14 mouse cellular contexts compared by ENCODE assay signal in the genomic region with DNA sequence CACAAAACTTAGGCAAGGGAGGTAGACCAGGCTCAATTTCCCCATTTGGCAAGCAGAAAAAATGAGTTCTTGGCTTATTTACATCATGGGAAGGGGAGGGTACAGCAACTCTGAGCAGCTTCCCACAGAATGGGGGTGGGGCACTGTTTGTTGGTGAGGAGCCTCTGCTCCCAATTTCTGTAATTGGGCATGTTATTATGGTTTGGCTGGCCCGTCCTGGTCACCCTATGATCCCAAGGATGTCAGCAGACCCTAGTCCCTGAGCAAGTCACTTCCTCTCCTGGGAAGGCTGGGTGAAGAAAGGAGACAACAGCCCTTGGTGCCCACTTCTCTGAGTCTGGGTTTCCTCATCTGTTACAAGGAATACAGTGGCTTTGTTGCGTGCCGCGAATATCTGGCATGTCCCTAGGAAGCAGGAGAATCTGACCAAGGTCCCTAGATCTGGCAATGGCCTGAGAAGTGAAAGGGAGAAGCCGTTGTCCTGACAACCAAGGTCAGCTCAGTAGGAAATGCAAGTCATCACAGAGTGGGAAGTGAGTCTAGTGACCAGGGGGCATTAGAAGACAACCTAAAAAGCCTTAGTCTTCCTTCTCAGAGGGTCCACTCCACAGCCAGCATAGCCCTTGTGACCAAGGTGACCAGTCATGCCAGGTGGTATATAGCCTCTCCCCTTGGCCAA. TPM values are rescaled to one million over a fixed set of nuclear protein-coding genes. Genes with fewer than 3 reads are reported as not detected.
A peak's percentile ranks its signal among the peaks of the same experiment; 100 is the strongest.
DNase-seq lines count a peak whose midpoint lies in the region; ATAC-seq and TF ChIP-seq lines count a peak whose summit lies in the region.
"Had no signal": no experiment of that assay in that cellular context is flagged by ENCODE, and none has a peak within 500 bp of the region (broad histone marks: within the 10 kb centered on the region; RNA-seq: fewer than 3 reads in every experiment).

No protein-coding gene starts in this region.

- H3K4me1 ChIP-seq in kidney, embryonic 16.5 days (ENCODE audit: insufficient read depth, low read length): peaks cover 35% of the 10 kb centered on the region
- H3K4me1 ChIP-seq in kidney, embryonic 14.5 days (ENCODE audit: control insufficient read depth, insufficient read depth, low read length): peaks cover 22% of the 10 kb centered on the region; the same call in 1 of the 2 replicates
- peaks cover 80% of the 10 kb centered on the region for H3K4me1 ChIP-seq in liver, postnatal 0 days (ENCODE audit: insufficient read depth)
- H3K4me1 ChIP-seq in hindbrain, embryonic 13.5 days (replicated peaks): peaks cover 22% of the 10 kb centered on the region

- H3K36me3 ChIP-seq in kidney, embryonic 16.5 days (ENCODE audit: insufficient read depth, low read length): no peaks in the 10 kb centered on the region
- no peaks in the 10 kb centered on the region for H3K36me3 ChIP-seq in kidney, embryonic 14.5 days (ENCODE audit: control insufficient read depth, insufficient read depth, low read length)
- no peaks in the 10 kb centered on the region for H3K36me3 ChIP-seq in liver, postnatal 0 days (replicated peaks; ENCODE audit: insufficient read depth, low read length)
- no peaks in the 10 kb centered on the region for H3K36me3 ChIP-seq in hindbrain, embryonic 13.5 days
- H3K36me3 ChIP-seq: heart, embryonic 12.5 days; midbrain, embryonic 10.5 days had no signal

- no peaks in the 10 kb centered on the region for H3K9me3 ChIP-seq in kidney, embryonic 16.5 days (ENCODE audit: low read length)
- no peaks in the 10 kb centered on the region for H3K9me3 ChIP-seq in kidney, embryonic 14.5 days (ENCODE audit: control insufficient read depth, low read length)
- no peaks in the 10 kb centered on the region for H3K9me3 ChIP-seq in liver, postnatal 0 days (ENCODE audit: low read length)
- no peaks in the 10 kb centered on the region for H3K9me3 ChIP-seq in hindbrain, embryonic 13.5 days

- no peak for TF ChIP-seq CTCF in liver, postnatal 0 days (IDR thresholded peaks at IDR 0.05; ENCODE audit: low read depth)

- no peaks in the 10 kb centered on the region for H3K27me3 ChIP-seq in kidney, embryonic 16.5 days (ENCODE audit: insufficient read depth, low read length)
- H3K27me3 ChIP-seq in kidney, embryonic 14.5 days (ENCODE audit: control insufficient read depth, insufficient read depth, low read length): peaks cover 16% of the 10 kb centered on the region; the same call in 1 of the 2 replicates
- no peaks in the 10 kb centered on the region for H3K27me3 ChIP-seq in liver, postnatal 0 days (ENCODE audit: insufficient read depth, low read length)
- peaks cover 63% of the 10 kb centered on the region for H3K27me3 ChIP-seq in hindbrain, embryonic 13.5 days

- ATAC-seq in kidney, embryonic 16.5 days (ENCODE audit: low FRiP score, low TSS enrichment): no peak
- no peak for ATAC-seq in kidney, embryonic 14.5 days (ENCODE audit: low FRiP score, low TSS enrichment)
- peak; percentile 45 for ATAC-seq in common myeloid progenitor, adult 5-6 weeks (replicated peaks; ENCODE audit: low read depth, poor library complexity, severe bottlenecking)
- ATAC-seq in liver, postnatal 0 days: no peak
- no peak for ATAC-seq in hindbrain, embryonic 13.5 days (ENCODE audit: low FRiP score)
- ATAC-seq: forebrain, embryonic 16.5 days had no signal

- no peak overlapping the region for H3K9ac ChIP-seq in kidney, embryonic 16.5 days (replicated peaks; ENCODE audit: low read length)
- no peak overlapping the region for H3K9ac ChIP-seq in kidney, embryonic 14.5 days (ENCODE audit: low read depth, low read length)
- no peak overlapping the region for H3K9ac ChIP-seq in liver, postnatal 0 days (replicated peaks)
- no peak overlapping the region for H3K9ac ChIP-seq in hindbrain, embryonic 13.5 days
- H3K9ac ChIP-seq: heart, embryonic 12.5 days had no signal

- peak; percentile 69 for DNase-seq in adipocyte (ENCODE audit: low spot score)
- no peak for DNase-seq in liver, postnatal 0 days
- DNase-seq in thymus, postnatal 10 days (ENCODE audit: low spot score in 2 of 2): no peak
- no peak for DNase-seq in layer of hippocampus, adult 8-10 months (ENCODE audit: low spot score in 2 of 2)
- DNase-seq: cerebellum, adult 11 months; thymus, adult 2 months had no signal

- no peak for TF ChIP-seq EP300 in liver, postnatal 0 days (IDR thresholded peaks at IDR 0.05; ENCODE audit: low read depth)

- 0 out of 2 replicates have a peak overlapping the region, but pooled peaks have one; percentile 3 for H3K4me2 ChIP-seq in kidney, embryonic 16.5 days (replicated peaks; ENCODE audit: low read depth, low read length)
- H3K4me2 ChIP-seq in kidney, embryonic 14.5 days (replicated peaks; ENCODE audit: low read depth, low read length): no peak overlapping the region
- peak overlapping the region; percentile 49; the same call in 1 of the 2 replicates for H3K4me2 ChIP-seq in liver, postnatal 0 days (ENCODE audit: low read depth, low read length)
- H3K4me2 ChIP-seq in hindbrain, embryonic 13.5 days: no peak overlapping the region
- H3K4me2 ChIP-seq: heart, embryonic 12.5 days had no signal

- H3K4me3 ChIP-seq in kidney, embryonic 16.5 days (ENCODE audit: low read length): no peak overlapping the region
- H3K4me3 ChIP-seq in kidney, embryonic 14.5 days (ENCODE audit: low read length): no peak overlapping the region
- no peak overlapping the region for H3K4me3 ChIP-seq in liver, postnatal 0 days (ENCODE audit: low read depth, low read length)
- no peak overlapping the region for H3K4me3 ChIP-seq in hindbrain, embryonic 13.5 days
- H3K4me3 ChIP-seq: heart, embryonic 12.5 days; midbrain, embryonic 10.5 days had no signal

- 58% methylated on average over 5 of the region's 5 CpGs for WGBS in kidney, embryonic 16.5 days
- 71% methylated on average over 5 of the region's 5 CpGs for WGBS in kidney, embryonic 14.5 days
- 27% methylated on average over 5 of the region's 5 CpGs for WGBS in liver, postnatal 0 days (ENCODE audit: insufficient replicate concordance)
- 81% methylated on average over 5 of the region's 5 CpGs for WGBS in hindbrain, embryonic 13.5 days

- peak overlapping the region; percentile 31; the same call in 1 of the 2 replicates for H3K27ac ChIP-seq in kidney, embryonic 16.5 days (ENCODE audit: low read length)
- H3K27ac ChIP-seq in kidney, embryonic 14.5 days (ENCODE audit: low read depth, low read length): no peak overlapping the region
- peak overlapping the region; percentile 77 for H3K27ac ChIP-seq in liver, postnatal 0 days (ENCODE audit: low read depth)
- H3K27ac ChIP-seq in hindbrain, embryonic 13.5 days: no peak overlapping the region
- H3K27ac ChIP-seq: midbrain, embryonic 10.5 days had no signal

RNA-seq across cellular contexts. Expression of gene Tnfaip2, which starts 4.9 kb away (rescaled TPM):
- polyA plus RNA-seq in kidney, embryonic 16.5 days (2015; fragmentation: Nextera tagmentation; extraction: Ambion mirVana): 21.7 and 24.3 TPM in 2 replicates
- polyA plus RNA-seq in kidney, embryonic 14.5 days (2014; fragmentation: Nextera tagmentation; extraction: Ambion mirVana): 16.5 and 18.8 TPM in 2 replicates
- 60.2 and 79.0 TPM in 2 replicates for total RNA-seq in common myeloid progenitor, adult 5-6 weeks (2017)
- polyA plus RNA-seq in liver, postnatal 0 days (2015; fragmentation: Nextera tagmentation; extraction: Ambion mirVana): 72.0 and 79.5 TPM in 2 replicates
- polyA plus RNA-seq in hindbrain, embryonic 13.5 days (2015; fragmentation: Nextera tagmentation; extraction: Ambion mirVana): 1.6 and 1.8 TPM in 2 replicates
- 1 to 10 TPM in 3 of 4 experiments, under 1 TPM in 1; 0.85 to 1.8 (median 1.4) TPM for total RNA-seq in layer of hippocampus, adult 8-10 months (2022)
- polyA plus RNA-seq: neural tube, embryonic 14.5 days had no signal

RNA-seq across cellular contexts. Expression of gene Exoc3l4, which starts 20.5 kb away (rescaled TPM):
- 19.4 and 19.9 TPM in 2 replicates for polyA plus RNA-seq in kidney, embryonic 16.5 days (2015; fragmentation: Nextera tagmentation; extraction: Ambion mirVana)
- polyA plus RNA-seq in kidney, embryonic 14.5 days (2014; fragmentation: Nextera tagmentation; extraction: Ambion mirVana): 10.8 and 10.9 TPM in 2 replicates
- total RNA-seq in common myeloid progenitor, adult 5-6 weeks (2017): 0.32 TPM in 1 of 2 replicates, not detected in the other
- 13.7 TPM in 2 replicates for polyA plus RNA-seq in liver, postnatal 0 days (2015; fragmentation: Nextera tagmentation; extraction: Ambion mirVana)
- polyA plus RNA-seq in hindbrain, embryonic 13.5 days (2015; fragmentation: Nextera tagmentation; extraction: Ambion mirVana): 2.0 and 2.1 TPM in 2 replicates
- 1 to 10 TPM; 5.0 to 7.7 (median 6.5) TPM for total RNA-seq in layer of hippocampus, adult 8-10 months (2022)

RNA-seq across cellular contexts. Expression of gene Lbhd2, which starts 30.8 kb away (rescaled TPM):
- 4.6 and 5.5 TPM in 2 replicates for polyA plus RNA-seq in kidney, embryonic 16.5 days (2015; fragmentation: Nextera tagmentation; extraction: Ambion mirVana)
- 5.8 and 9.9 TPM in 2 replicates for polyA plus RNA-seq in kidney, embryonic 14.5 days (2014; fragmentation: Nextera tagmentation; extraction: Ambion mirVana)
- not detected in 2 replicates for total RNA-seq in common myeloid progenitor, adult 5-6 weeks (2017)
- polyA plus RNA-seq in liver, postnatal 0 days (2015; fragmentation: Nextera tagmentation; extraction: Ambion mirVana): 0.22 TPM in 2 replicates
- 0.26 and 0.52 TPM in 2 replicates for polyA plus RNA-seq in hindbrain, embryonic 13.5 days (2015; fragmentation: Nextera tagmentation; extraction: Ambion mirVana)
- 1 to 10 TPM in 2 of 4 experiments, under 1 TPM in 1, not detected in 1; 0.61 to 2.3 (median 1.3) TPM for total RNA-seq in layer of hippocampus, adult 8-10 months (2022)
- polyA plus RNA-seq: heart, embryonic 12.5 days; midbrain, embryonic 10.5 days had no signal

RNA-seq across cellular contexts. Expression of gene Gm266, which starts 48.3 kb away (rescaled TPM):
- polyA plus RNA-seq in kidney, embryonic 16.5 days (2015; fragmentation: Nextera tagmentation; extraction: Ambion mirVana): 78.6 and 84.8 TPM in 2 replicates
- 123 and 137 TPM in 2 replicates for polyA plus RNA-seq in kidney, embryonic 14.5 days (2014; fragmentation: Nextera tagmentation; extraction: Ambion mirVana)
- total RNA-seq in common myeloid progenitor, adult 5-6 weeks (2017): not detected in 2 replicates
- 0.49 and 0.54 TPM in 2 replicates for polyA plus RNA-seq in liver, postnatal 0 days (2015; fragmentation: Nextera tagmentation; extraction: Ambion mirVana)
- 1.7 and 2.0 TPM in 2 replicates for polyA plus RNA-seq in hindbrain, embryonic 13.5 days (2015; fragmentation: Nextera tagmentation; extraction: Ambion mirVana)
- total RNA-seq in layer of hippocampus, adult 8-10 months (2022): 1 to 10 TPM; 3.6 to 6.6 (median 4.6) TPM

RNA-seq across cellular contexts. Expression of gene Cdc42bpb, which starts 59.8 kb away (rescaled TPM):
- polyA plus RNA-seq in kidney, embryonic 16.5 days (2015; fragmentation: Nextera tagmentation; extraction: Ambion mirVana): 40.6 and 45.2 TPM in 2 replicates
- 43.4 and 44.3 TPM in 2 replicates for polyA plus RNA-seq in kidney, embryonic 14.5 days (2014; fragmentation: Nextera tagmentation; extraction: Ambion mirVana)
- 2.0 and 2.4 TPM in 2 replicates for total RNA-seq in common myeloid progenitor, adult 5-6 weeks (2017)
- 8.0 and 8.6 TPM in 2 replicates for polyA plus RNA-seq in liver, postnatal 0 days (2015; fragmentation: Nextera tagmentation; extraction: Ambion mirVana)
- 35.0 and 36.5 TPM in 2 replicates for polyA plus RNA-seq in hindbrain, embryonic 13.5 days (2015; fragmentation: Nextera tagmentation; extraction: Ambion mirVana)
- total RNA-seq in layer of hippocampus, adult 8-10 months (2022): 100 to 1,000 TPM; 114 to 140 (median 119) TPM

Comparison
In these comparisons a context has a peak if more than half of its experiments do, and no peak if none do; other contexts are left out.
1. H3K27ac ChIP-seq: peak in kidney, embryonic 16.5 days (single experiment) and liver, postnatal 0 days (single experiment); none in kidney, embryonic 14.5 days (single experiment) and hindbrain, embryonic 13.5 days (single experiment).
2. H3K4me2 ChIP-seq: peak in kidney, embryonic 16.5 days (single experiment) and liver, postnatal 0 days (single experiment); none in kidney, embryonic 14.5 days (single experiment) and hindbrain, embryonic 13.5 days (single experiment).